Mouse (Mus musculus): ENCODE measurements around the gene Syndig1l. TPM values are rescaled to one million over a fixed set of nuclear protein-coding genes. Genes with fewer than 3 reads are reported as not detected.

Gene Syndig1l
- polyA plus RNA-seq, 1 experiment from 2014 or later, result not detected

DNA sequence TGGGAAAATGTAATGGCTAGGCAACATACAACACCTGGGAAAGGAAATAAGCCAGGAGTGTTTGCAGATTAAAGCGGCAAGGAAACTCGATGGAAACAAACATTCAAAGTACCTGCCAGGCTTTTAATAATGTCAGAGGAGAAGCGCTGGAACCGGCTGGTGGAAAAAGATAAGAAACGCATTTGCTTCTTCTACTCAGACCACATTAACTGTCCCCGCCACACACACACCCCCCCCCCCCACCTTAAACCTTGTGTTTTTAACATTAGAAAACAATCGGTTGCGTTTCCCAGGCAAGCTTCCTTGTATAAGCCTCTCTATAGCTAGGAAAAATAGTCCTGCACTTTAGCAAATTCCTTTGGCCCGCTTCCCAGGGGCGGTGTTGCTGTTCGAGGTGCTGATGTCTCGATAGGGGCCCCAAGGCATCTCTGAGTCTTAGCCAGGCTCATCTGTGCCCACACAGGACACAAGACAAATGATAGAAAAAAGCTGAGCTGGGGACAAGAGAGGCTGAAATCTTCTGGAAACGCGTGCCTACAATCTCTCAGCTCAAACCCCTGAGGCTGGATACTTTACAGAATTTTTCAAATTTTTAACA is 11.3 kb upstream of the Syndig1l start:
- no peaks in the 10 kb centered on the region for H3K27me3 ChIP-seq
- no peak for ATAC-seq (ENCODE audit: insufficient number of reproducible peaks, insufficient read depth, low FRiP score, low TSS enrichment, low read depth)
- H3K4me3 ChIP-seq, result no peak overlapping the region
- H3K4me1 ChIP-seq, result no peaks in the 10 kb centered on the region
- H3K9ac ChIP-seq, result no peak overlapping the region
- no peaks in the 10 kb centered on the region for H3K9me3 ChIP-seq
- no peak overlapping the region for H3K27ac ChIP-seq
- WGBS, result 26% methylated on average over 14 of the region's 14 CpGs
- H3K4me2 ChIP-seq, result no peak overlapping the region
- no peaks in the 10 kb centered on the region for H3K36me3 ChIP-seq

DNA sequence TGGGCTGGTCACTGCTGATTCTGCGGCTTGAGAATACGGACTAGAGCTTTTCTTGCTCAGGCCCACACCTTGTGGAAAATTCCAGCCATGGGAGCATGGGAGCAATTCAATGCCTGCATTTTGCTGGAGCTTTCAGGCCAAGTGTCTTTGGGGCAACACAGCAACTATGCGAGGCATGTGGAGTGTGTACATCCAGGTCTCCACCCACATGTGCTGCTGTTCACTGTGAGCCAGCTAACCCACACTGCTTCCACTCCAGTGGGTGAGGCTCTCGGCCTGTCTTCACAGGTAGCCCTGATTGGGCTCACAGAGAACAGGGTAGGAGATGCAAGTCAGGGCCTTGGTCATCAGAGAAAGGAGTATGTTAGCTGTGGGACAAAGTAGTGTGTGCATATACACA is 9.2 kb upstream of the Syndig1l start:
- no peaks in the 10 kb centered on the region for H3K36me3 ChIP-seq
- no peak overlapping the region for H3K27ac ChIP-seq
- H3K27me3 ChIP-seq, result peaks cover 6% of the 10 kb centered on the region; the same call in 1 of the 2 replicates
- H3K4me2 ChIP-seq, result no peak overlapping the region
- no peak overlapping the region for H3K4me3 ChIP-seq
- ATAC-seq (ENCODE audit: insufficient number of reproducible peaks, insufficient read depth, low FRiP score, low TSS enrichment, low read depth), result no peak
- WGBS, result 78% methylated on average over 4 of the region's 4 CpGs
- H3K4me1 ChIP-seq, result no peaks in the 10 kb centered on the region
- no peaks in the 10 kb centered on the region for H3K9me3 ChIP-seq
- H3K9ac ChIP-seq, result no peak overlapping the region

DNA sequence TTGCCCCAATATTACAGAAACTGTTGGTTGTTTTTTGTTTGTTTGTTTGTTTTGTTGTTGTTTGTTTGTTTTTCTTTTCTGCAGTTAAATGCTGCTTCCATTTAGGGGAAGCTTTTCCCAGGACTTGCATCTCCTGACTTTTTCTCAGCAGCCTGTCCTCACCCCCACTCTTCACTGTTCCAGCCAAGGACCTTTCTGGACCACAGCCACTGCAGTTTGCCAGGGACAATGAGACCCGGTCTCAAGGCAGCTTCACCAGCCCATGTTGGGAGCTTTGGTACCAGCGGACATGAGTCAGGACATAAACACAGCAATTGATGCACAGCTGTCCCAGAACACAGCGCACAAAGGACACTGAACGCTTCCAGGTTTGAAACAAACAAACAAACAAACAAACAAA is 8.3 kb upstream of the Syndig1l start:
- ATAC-seq (ENCODE audit: insufficient number of reproducible peaks, insufficient read depth, low FRiP score, low TSS enrichment, low read depth), result no peak
- Histone ChIP-seq H3K9ac (no peak overlapping the region), H3K9me3 (no peaks in the 10 kb centered on the region), H3K36me3 (no peaks in the 10 kb centered on the region), H3K27me3 (peaks cover 16% of the 10 kb centered on the region), H3K4me3 (no peak overlapping the region), H3K27ac (no peak overlapping the region), H3K4me2 (no peak overlapping the region), H3K4me1 (no peaks in the 10 kb centered on the region)
- 73% methylated on average over 4 of the region's 4 CpGs for WGBS

DNA sequence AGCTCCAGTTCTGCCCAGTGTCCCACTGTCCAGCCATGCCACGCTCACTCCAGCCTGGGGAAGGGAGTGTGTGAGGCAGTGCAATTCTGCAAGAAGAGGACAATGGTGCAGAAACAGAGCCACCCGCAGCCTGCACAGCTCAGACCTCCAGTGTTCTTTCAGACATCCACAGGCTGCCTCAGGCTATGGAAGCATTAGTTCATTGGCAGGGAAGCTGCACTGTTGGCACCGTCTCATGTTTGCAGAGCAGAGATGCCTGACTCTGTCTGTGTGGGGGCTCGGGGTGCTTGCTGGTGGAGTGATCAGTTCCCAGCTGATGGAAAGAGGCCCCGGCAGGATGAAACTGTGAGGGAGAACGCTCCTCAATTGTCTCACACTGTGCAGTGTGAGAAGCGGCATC is 4.0 kb upstream of the Syndig1l start:
- H3K27me3 ChIP-seq, result peaks cover 59% of the 10 kb centered on the region
- H3K9me3 ChIP-seq, result no peaks in the 10 kb centered on the region
- H3K4me1 ChIP-seq, result 0 out of 2 replicates have a peak, but pooled peaks cover 4% of the 10 kb centered on the region
- H3K27ac ChIP-seq, result no peak overlapping the region
- H3K4me3 ChIP-seq, result no peak overlapping the region
- no peaks in the 10 kb centered on the region for H3K36me3 ChIP-seq
- H3K4me2 ChIP-seq, result no peak overlapping the region
- H3K9ac ChIP-seq, result no peak overlapping the region
- WGBS, result 47% methylated on average over 7 of the region's 7 CpGs
- ATAC-seq (ENCODE audit: insufficient number of reproducible peaks, insufficient read depth, low FRiP score, low TSS enrichment, low read depth), result no peak

DNA sequence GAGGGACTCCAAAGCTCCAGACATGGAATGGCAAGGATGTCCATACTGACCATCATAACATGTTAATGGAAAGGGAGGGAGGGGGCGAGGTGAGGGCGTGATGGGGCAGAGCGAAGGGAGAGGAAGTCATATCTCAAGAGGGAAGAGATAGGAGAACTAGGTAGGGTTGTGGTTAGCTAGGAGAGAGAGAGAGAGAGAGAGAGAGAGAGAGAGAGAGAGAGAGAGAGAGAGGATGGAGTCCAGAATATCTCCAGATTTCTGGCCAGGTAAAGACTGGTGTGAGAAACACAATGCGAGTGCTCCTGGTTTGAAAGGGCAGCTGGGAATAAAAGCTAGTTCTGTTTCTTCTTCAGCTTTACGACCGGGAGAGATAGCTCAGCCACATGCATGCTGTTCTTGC is 6.5 kb downstream of the Syndig1l start:
- Histone ChIP-seq H3K4me1 (no peaks in the 10 kb centered on the region), H3K36me3 (no peaks in the 10 kb centered on the region), H3K4me2 (no peak overlapping the region), H3K27ac (no peak overlapping the region), H3K9ac (no peak overlapping the region), H3K27me3 (peaks cover 15% of the 10 kb centered on the region), H3K9me3 (no peaks in the 10 kb centered on the region), H3K4me3 (no peak overlapping the region)
- ATAC-seq (ENCODE audit: insufficient number of reproducible peaks, insufficient read depth, low FRiP score, low TSS enrichment, low read depth), result no peak
- 87% methylated on average over 6 of the region's 6 CpGs for WGBS

DNA sequence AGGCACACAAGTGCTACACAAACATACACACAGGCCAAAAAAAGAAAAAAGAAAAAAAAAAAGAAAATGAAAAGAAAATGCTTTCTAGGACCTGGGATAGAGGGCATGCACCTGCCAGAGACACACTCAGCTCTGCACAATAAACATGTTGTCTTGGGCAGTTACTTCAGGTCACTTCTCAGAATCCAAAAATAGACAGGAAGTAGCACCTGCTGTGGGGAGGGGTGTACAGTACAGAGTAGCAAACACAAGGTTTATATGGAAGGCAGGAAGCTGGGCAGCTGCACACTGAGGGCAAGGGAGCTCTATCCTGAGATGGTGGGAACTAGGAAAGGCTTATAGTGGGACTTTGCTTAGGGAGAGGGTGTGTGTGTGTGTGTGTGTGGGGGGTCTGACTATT is 7.3 kb downstream of the Syndig1l start:
- Histone ChIP-seq H3K4me1 (no peaks in the 10 kb centered on the region), H3K4me3 (no peak overlapping the region), H3K36me3 (no peaks in the 10 kb centered on the region), H3K9ac (no peak overlapping the region), H3K4me2 (no peak overlapping the region), H3K9me3 (no peaks in the 10 kb centered on the region), H3K27ac (no peak overlapping the region), H3K27me3 (peaks cover 7% of the 10 kb centered on the region; the same call in 1 of the 2 replicates)
- no peak for ATAC-seq (ENCODE audit: insufficient number of reproducible peaks, insufficient read depth, low FRiP score, low TSS enrichment, low read depth)

DNA sequence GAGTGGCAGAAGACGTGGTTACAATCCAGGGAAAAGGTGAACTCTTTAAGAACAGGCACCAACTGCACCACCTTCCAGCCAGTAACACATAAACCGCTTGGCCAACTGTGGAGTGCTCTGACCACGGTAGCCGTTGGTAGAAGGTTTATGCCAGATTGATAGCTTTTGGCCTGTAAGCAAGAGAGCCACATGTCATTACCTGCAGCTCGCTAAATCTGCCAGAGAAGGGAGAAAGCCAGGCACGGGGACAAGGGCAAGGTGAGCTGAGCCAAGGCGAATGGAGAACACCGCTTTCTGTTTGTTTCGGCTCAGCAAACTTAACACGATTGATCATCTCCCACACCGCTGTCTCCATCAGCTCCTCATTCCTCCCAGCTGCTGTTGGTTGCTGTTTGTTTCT is 9.6 kb downstream of the Syndig1l start:
- WGBS, result 87% methylated on average over 11 of the region's 11 CpGs
- no peak for ATAC-seq (ENCODE audit: insufficient number of reproducible peaks, insufficient read depth, low FRiP score, low TSS enrichment, low read depth)
- H3K9ac ChIP-seq, result no peak overlapping the region
- no peaks in the 10 kb centered on the region for H3K36me3 ChIP-seq
- H3K9me3 ChIP-seq, result no peaks in the 10 kb centered on the region
- no peak overlapping the region for H3K4me3 ChIP-seq
- no peak overlapping the region for H3K4me2 ChIP-seq
- H3K27me3 ChIP-seq, result no peaks in the 10 kb centered on the region
- H3K4me1 ChIP-seq, result no peaks in the 10 kb centered on the region
- no peak overlapping the region for H3K27ac ChIP-seq

DNA sequence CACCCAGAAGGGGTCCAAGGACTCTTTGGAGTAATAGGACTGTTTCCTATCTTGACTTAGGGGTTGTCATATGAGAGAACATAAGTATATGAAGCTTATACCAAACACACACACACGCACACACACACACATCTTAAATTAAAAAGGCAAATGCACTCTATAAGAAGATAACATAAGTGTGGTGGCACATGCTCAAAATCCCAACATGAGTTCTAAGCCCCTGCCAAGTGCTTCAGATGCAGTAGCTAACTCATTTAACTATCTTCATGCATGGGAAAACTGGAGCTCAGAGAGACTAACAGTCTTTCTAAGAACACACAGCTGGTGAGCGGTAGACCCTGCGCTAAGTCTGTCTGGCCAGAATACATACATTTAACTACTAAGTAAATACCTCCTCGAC is 11.1 kb downstream of the Syndig1l start:
- Histone ChIP-seq H3K9me3 (no peaks in the 10 kb centered on the region), H3K36me3 (no peaks in the 10 kb centered on the region), H3K4me3 (no peak overlapping the region), H3K27me3 (no peaks in the 10 kb centered on the region), H3K4me2 (no peak overlapping the region), H3K27ac (no peak overlapping the region), H3K9ac (no peak overlapping the region), H3K4me1 (no peaks in the 10 kb centered on the region)
- ATAC-seq (ENCODE audit: insufficient number of reproducible peaks, insufficient read depth, low FRiP score, low TSS enrichment, low read depth), result no peak
- 86% methylated on average over 4 of the region's 4 CpGs for WGBS

DNA sequence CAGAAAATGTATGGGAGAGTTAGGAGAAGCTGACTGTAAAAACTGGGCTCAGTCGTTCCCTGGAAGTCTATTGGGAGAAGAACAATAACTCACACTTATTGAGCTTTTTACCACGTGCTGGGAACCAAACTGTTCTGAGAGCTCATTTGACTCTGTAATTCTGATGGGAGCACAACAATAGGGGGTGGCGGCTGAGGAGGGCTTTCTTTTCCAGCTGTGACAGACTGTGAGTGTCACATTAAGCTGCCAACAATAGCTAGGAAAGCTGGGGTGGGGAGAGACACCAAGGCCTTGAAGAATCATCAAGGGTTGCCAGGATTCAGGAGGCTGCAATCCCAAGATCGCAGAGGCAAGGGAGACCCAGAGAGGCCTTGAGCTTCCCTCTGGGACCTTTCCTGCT is 12.5 kb downstream of the Syndig1l start:
- Histone ChIP-seq H3K27me3 (0 out of 2 replicates have a peak, but pooled peaks cover 2% of the 10 kb centered on the region), H3K9me3 (no peaks in the 10 kb centered on the region), H3K4me2 (no peak overlapping the region), H3K4me1 (no peaks in the 10 kb centered on the region), H3K27ac (no peak overlapping the region), H3K4me3 (no peak overlapping the region), H3K36me3 (no peaks in the 10 kb centered on the region), H3K9ac (no peak overlapping the region)
- 46% methylated on average over 4 of the region's 4 CpGs for WGBS
- ATAC-seq (ENCODE audit: insufficient number of reproducible peaks, insufficient read depth, low FRiP score, low TSS enrichment, low read depth), result no peak

DNA sequence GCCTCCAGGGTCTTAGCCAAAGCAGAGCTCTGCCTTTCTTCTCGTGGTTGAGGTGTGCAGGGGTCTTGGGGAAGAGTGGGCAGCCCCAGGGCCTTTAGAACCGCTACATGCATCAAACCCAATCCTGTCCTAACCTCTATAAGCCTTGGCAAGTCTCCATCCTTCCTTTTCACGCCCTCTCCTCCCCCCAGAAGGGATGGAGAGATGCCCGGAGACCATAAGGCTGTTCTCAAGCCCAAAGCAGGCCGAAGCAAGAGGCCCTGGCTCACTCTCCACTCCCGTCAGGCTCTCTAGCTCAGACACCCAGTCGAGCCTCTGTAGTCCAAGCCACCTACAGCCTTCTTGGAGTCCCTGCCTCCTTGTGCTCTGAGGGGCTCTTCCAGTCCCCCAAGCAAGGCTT is 14.1 kb downstream of the Syndig1l start:
- H3K27me3 ChIP-seq, result peaks cover 4% of the 10 kb centered on the region; the same call in 1 of the 2 replicates
- WGBS, result 58% methylated on average over 7 of the region's 7 CpGs
- no peaks in the 10 kb centered on the region for H3K36me3 ChIP-seq

DNA sequence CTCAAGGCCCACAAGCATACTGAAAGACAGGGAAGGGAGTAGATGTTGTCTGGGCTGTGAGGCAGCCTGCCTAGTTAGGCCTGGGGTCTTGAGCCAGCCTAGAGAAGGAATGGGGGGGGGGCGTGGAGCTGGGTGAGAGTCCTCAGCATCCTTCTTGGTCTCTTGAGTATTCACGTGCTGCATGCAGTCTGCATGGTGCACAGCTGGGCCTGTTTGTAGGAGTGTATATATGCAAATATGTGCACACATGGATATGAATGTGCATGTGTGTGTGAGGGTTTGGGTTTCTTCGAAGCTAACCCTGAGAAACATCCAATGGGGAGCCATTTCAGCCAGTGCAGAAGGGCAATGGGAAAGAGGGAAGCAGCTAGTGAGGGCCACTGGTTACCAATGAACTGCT is 22.6 kb downstream of the Syndig1l start:
- peaks cover 3% of the 10 kb centered on the region; the same call in 1 of the 2 replicates for H3K27me3 ChIP-seq
- no peak overlapping the region for H3K27ac ChIP-seq
- H3K9me3 ChIP-seq, result no peaks in the 10 kb centered on the region
- H3K4me1 ChIP-seq, result 0 out of 2 replicates have a peak, but pooled peaks cover 3% of the 10 kb centered on the region
- no peak overlapping the region for H3K4me3 ChIP-seq
- no peak for ATAC-seq (ENCODE audit: insufficient number of reproducible peaks, insufficient read depth, low FRiP score, low TSS enrichment, low read depth)
- WGBS, result 66% methylated on average over 3 of the region's 3 CpGs
- no peak overlapping the region for H3K9ac ChIP-seq
- no peak overlapping the region for H3K4me2 ChIP-seq
- H3K36me3 ChIP-seq, result no peaks in the 10 kb centered on the region

More for the DNA sequence above, 14.1 kb downstream of the Syndig1l start:
- ATAC-seq (ENCODE audit: insufficient number of reproducible peaks, insufficient read depth, low FRiP score, low TSS enrichment, low read depth), result no peak
- Histone ChIP-seq H3K27ac (no peak overlapping the region), H3K4me2 (no peak overlapping the region), H3K9me3 (no peaks in the 10 kb centered on the region), H3K4me3 (no peak overlapping the region), H3K9ac (no peak overlapping the region), H3K4me1 (no peaks in the 10 kb centered on the region)

DNA sequence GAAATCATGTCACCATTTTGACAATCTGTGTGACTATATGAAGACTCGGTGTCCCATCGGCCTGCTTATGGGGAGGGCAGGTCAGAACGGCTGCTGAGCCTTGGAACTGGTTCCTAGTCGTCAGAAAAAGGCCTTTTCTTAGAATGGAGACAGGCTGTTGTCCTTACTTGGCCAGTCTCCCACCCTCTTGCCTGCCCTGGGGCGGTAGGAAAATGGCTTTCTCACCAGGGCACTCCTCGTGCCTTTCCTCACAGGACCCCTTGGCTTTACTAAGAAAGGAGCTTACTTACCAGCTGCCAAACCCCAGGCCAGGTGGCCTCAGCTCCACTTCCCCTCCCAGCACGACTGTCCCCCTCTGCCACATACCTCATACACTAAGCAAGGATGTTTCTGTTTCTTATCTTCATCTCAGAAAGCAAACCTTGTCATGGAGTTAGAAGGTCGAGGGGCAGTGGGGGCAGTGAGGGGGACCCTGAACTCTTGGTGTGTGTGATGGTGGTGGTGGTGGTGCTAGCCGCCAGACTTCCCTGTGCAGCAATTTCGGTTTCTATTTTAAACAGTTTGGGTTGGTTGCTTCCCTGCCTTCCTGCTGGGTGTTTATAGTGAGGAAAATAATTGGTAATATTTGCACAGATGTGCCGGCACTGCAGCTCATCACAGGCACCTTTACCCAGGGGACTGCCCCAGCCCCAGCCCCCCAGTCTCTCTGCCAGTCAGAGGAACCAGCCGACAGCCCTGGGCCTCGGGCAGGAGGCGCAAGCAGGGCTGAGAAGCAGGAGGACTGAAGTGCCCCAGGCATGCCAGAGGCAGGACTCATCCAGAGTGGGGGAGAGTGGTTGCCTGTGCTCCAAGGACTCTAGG is 23.7 kb downstream of the Syndig1l start:
- 32% methylated on average over 14 of the region's 14 CpGs for WGBS
- no peak overlapping the region for H3K4me2 ChIP-seq
- H3K27ac ChIP-seq, result no peak overlapping the region
- H3K27me3 ChIP-seq, result 0 out of 2 replicates have a peak, but pooled peaks cover 3% of the 10 kb centered on the region
- no peaks in the 10 kb centered on the region for H3K9me3 ChIP-seq
- H3K9ac ChIP-seq, result no peak overlapping the region
- H3K4me3 ChIP-seq, result no peak overlapping the region
- no peaks in the 10 kb centered on the region for H3K36me3 ChIP-seq
- 0 out of 2 replicates have a peak, but pooled peaks cover 3% of the 10 kb centered on the region for H3K4me1 ChIP-seq
- no peak for ATAC-seq (ENCODE audit: insufficient number of reproducible peaks, insufficient read depth, low FRiP score, low TSS enrichment, low read depth)
